Mouse (Mus musculus): ENCODE measurements at regions not wholly inside any gene's neighbourhood (a gene's known extent, or its start where the extent isn't known, plus 50 kb on each side); places are given as distances from the start of the nearest gene placed in this dataset.

DNA sequence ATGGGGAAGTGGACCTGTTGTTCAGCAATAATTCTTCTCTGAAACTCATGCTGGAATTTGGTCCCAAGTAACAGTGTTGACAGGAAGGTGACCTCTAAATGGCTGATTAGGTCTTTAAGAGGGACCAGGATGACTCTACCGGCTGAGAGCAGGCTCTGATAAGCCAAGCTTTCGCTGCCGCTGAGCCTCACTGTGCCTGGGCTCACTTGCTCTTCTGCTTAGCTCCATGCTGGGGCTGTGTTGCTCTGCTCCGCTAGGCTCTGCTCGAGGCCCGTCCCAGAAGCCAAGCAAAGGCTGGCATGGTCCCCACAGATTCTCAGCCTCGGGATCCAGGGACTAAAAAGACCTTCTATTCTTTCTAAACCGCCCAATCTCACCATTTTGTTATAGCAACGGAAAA lies 54.0 kb upstream of the Msx2 start:
- H3K27me3 ChIP-seq (replicated peaks), result no peaks in the 10 kb centered on the region
- H3K27ac ChIP-seq, result no peak overlapping the region
- ATAC-seq, result no peak
- H3K9me3 ChIP-seq, result no peaks in the 10 kb centered on the region
- no peak overlapping the region for H3K9ac ChIP-seq
- WGBS, result 80% methylated on average over 9 of the region's 9 CpGs
- no peaks in the 10 kb centered on the region for H3K4me1 ChIP-seq (replicated peaks)
- H3K36me3 ChIP-seq, result no peaks in the 10 kb centered on the region
- H3K4me3 ChIP-seq (replicated peaks), result no peak overlapping the region
- no peak overlapping the region for H3K4me2 ChIP-seq (replicated peaks)

DNA sequence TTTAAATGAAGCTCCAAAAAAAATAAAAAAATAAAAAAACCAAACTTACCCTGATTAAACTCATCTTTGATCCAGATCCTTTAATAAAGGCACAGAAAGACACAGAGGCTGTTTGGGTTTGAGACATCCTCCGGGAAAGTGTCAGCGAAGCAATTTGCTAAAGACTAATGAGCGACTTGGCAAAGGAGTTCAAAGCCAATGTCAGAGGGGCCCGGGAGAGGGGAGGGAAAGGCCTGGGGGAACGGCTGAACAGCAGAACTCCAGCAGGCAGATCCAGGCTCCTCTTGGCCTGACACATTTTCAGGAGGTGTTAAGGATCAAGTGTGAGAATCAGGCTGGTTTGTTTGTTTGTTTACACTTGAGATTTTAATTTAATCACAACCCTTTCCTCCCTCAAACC lies 49.9 kb upstream of the Msx2 start:
- no peak overlapping the region for H3K4me2 ChIP-seq (replicated peaks)
- no peak overlapping the region for H3K4me3 ChIP-seq (replicated peaks)
- no peaks in the 10 kb centered on the region for H3K9me3 ChIP-seq
- no peaks in the 10 kb centered on the region for H3K27me3 ChIP-seq (replicated peaks)
- H3K9ac ChIP-seq, result no peak overlapping the region
- no peak overlapping the region for H3K27ac ChIP-seq
- H3K36me3 ChIP-seq, result no peaks in the 10 kb centered on the region
- no peak for ATAC-seq
- no peaks in the 10 kb centered on the region for H3K4me1 ChIP-seq (replicated peaks)
- WGBS, result 27% methylated on average over 5 of the region's 5 CpGs
